Mouse (Mus musculus) heart, adult 2 months (tissue): ENCODE measurements around the gene Kremen1.

Experiments
- CTCF ChIP-seq: fragments of 200-600 bp; IDR thresholded peaks from 2 replicates; pipeline ENCODE4 v1.8.1; 2022; ENCODE audit warnings: antibody characterized with exemption, mild to moderate bottlenecking, moderate library complexity
- EP300 ChIP-seq: fragments of 200-500 bp; IDR thresholded peaks from 2 replicates; pipeline ENCODE4 v1.6.1; 2011; ENCODE audit warnings: low read depth, low read length, control low read depth; ENCODE audit not compliant: insufficient read depth
- POLR2A ChIP-seq: fragments of 200-500 bp; IDR thresholded peaks from 2 replicates; pipeline ENCODE4 v1.6.1; 2011; ENCODE audit warnings: mild to moderate bottlenecking, low read depth, low read length, control low read depth; ENCODE audit not compliant: insufficient read depth

DNA sequence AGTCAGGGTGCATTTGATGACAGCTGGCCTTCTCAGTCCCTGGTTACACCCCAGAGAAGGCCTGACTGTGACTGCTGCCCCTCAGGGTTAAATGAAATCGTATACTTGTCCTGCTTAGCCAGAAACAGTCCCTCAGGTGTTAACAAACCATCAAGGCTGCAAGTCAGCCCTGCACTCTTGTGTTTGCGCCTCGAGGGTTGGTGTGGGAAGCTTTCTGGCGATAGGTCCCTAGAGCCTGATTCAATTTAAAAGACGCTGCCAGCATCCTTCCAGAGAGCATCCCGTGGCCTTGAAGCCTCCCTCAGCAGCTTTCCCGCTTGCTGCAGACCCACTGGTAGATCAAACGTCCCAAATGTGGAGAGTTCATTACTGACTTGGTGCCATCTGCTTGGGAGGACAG, 82.0 kb downstream of the Kremen1 start:
- no peak for TF ChIP-seq CTCF
- TF ChIP-seq POLR2A = no peak
- no peak for TF ChIP-seq EP300
